Mouse (Mus musculus) C2C12 (cell line): ENCODE data around the gene Serpinf1. TPM values are rescaled to one million over a fixed set of nuclear protein-coding genes. Genes with fewer than 3 reads are reported as not detected.
A peak's percentile ranks its signal among the peaks of the same experiment; 100 is the strongest.

Experiments used
- H3K27me3 ChIP-seq: one replicate; pipeline ENCODE4 v1.6.1; 2011; ENCODE audit not compliant: control insufficient read depth, insufficient read depth, insufficient read length
- H3K36me3 ChIP-seq: one replicate; pipeline ENCODE4 v1.6.1; 2011; ENCODE audit not compliant: control insufficient read depth, insufficient read depth
- H3K4me3 ChIP-seq: one replicate; pipeline ENCODE4 v1.5.1; 2011; ENCODE audit warnings: mild to moderate bottlenecking, control low read depth; ENCODE audit not compliant: poor library complexity, insufficient read depth, severe bottlenecking
- H3K79me2 ChIP-seq: one replicate; pipeline ENCODE4 v1.6.1; 2011; ENCODE audit not compliant: control insufficient read depth, insufficient read depth
- H3K79me3 ChIP-seq: one replicate; pipeline ENCODE4 v1.6.1; 2011; ENCODE audit warnings: low read depth, control low read depth
- H3ac ChIP-seq: one replicate; pipeline ENCODE3; 2011; ENCODE audit warnings: low read depth; ENCODE audit not compliant: control insufficient read depth, insufficient read length
- CEBPB ChIP-seq: IDR thresholded peaks from one replicate; pipeline ENCODE4 v1.6.1; 2011; ENCODE audit warnings: low read depth, mild to moderate bottlenecking, control low read depth, moderate library complexity
- CTCF ChIP-seq: IDR thresholded peaks from one replicate; pipeline ENCODE4 v1.5.1; 2011; ENCODE audit not compliant: control insufficient read depth, insufficient read depth, insufficient read length
- FOSL1 ChIP-seq: IDR thresholded peaks from one replicate; pipeline ENCODE4 v1.8.0; 2011; ENCODE audit warnings: mild to moderate bottlenecking, low read length; ENCODE audit not compliant: poor library complexity, insufficient read depth, severe bottlenecking
- MAX ChIP-seq: IDR thresholded peaks from one replicate; pipeline ENCODE4 v1.6.1; 2011; ENCODE audit warnings: mild to moderate bottlenecking, control low read depth
- MYOD1 ChIP-seq: IDR thresholded peaks from one replicate; pipeline ENCODE4 v1.6.1; 2011; ENCODE audit warnings: low read depth; ENCODE audit not compliant: control insufficient read depth, insufficient read length
- MYOG ChIP-seq: IDR thresholded peaks from one replicate; pipeline ENCODE4 v1.6.1; 2011; ENCODE audit not compliant: control insufficient read depth, insufficient read length; ENCODE audit errors: extremely low read depth
- USF1 ChIP-seq: IDR thresholded peaks from one replicate; pipeline ENCODE4 v1.6.1; 2011; ENCODE audit warnings: low read depth, mild to moderate bottlenecking, control low read depth, moderate library complexity
- polyA plus RNA-seq: library from polyadenylated mRNA; unstranded; fragments of >200 nt; fragmentation: generic; extraction: Trizol; gene quantifications from one replicate; pipeline ENCODE4 v1.2.1, GENCODE M21; 2012; ENCODE audit warnings: missing spikeins

Serpinf1 gene
- polyA plus RNA-seq, 1 experiment, result 1,152 TPM

- Histone ChIP-seq H3K27me3 (no peaks in the 10 kb centered on the region), H3K4me3 (peak overlapping the region; percentile 99), H3K79me2 (peaks cover 39% of the 10 kb centered on the region), H3ac (peak overlapping the region; percentile 74), H3K79me3 (peaks cover 29% of the 10 kb centered on the region), H3K36me3 (peaks cover 37% of the 10 kb centered on the region)
- no peak for TF ChIP-seq CEBPB
- TF ChIP-seq MYOG, result no peak
- no peak for TF ChIP-seq MAX
- TF ChIP-seq USF1, result no peak
- TF ChIP-seq FOSL1, result no peak
- TF ChIP-seq MYOD1, result no peak
- no peak for TF ChIP-seq CTCF
Observed at GRCm38 (mm10) chr11:75462253-75462783, 39.8 kb upstream of the Serpinf1 start.

- H3K79me2 ChIP-seq, result peaks cover 39% of the 10 kb centered on the region
- peak overlapping the region; percentile 74 for H3ac ChIP-seq
- TF ChIP-seq MYOG (no peak), MYOD1 (no peak), CTCF (no peak), FOSL1 (no peak), MAX (no peak), USF1 (no peak), CEBPB (no peak)
- no peaks in the 10 kb centered on the region for H3K27me3 ChIP-seq
- peak overlapping the region; percentile 99 for H3K4me3 ChIP-seq
- peaks cover 37% of the 10 kb centered on the region for H3K36me3 ChIP-seq
- H3K79me3 ChIP-seq, result peaks cover 29% of the 10 kb centered on the region
Observed at GRCm38 (mm10) chr11:75461743-75462252, 39.3 kb upstream of the Serpinf1 start.

- TF ChIP-seq CEBPB (no peak), CTCF (no peak), MYOG (no peak), USF1 (peak; percentile 88), MYOD1 (no peak), FOSL1 (no peak), MAX (peak; percentile 14)
- H3K79me2 ChIP-seq, result peaks cover 39% of the 10 kb centered on the region
- H3ac ChIP-seq, result peak within 1 kb of the TSS; percentile 82
- H3K36me3 ChIP-seq, result peaks cover 30% of the 10 kb centered on the region
- H3K79me3 ChIP-seq, result peaks cover 29% of the 10 kb centered on the region
- H3K27me3 ChIP-seq, result no peaks in the 10 kb centered on the region
- H3K4me3 ChIP-seq, result peak within 1 kb of the TSS; percentile 99
Observed at GRCm38 (mm10) chr11:75460844-75461742, 38.6 kb upstream of the Serpinf1 start, which contains the start of gene Tlcd2. Gene Tlcd2 (plus strand): TSS chr11:75461715.

DNA sequence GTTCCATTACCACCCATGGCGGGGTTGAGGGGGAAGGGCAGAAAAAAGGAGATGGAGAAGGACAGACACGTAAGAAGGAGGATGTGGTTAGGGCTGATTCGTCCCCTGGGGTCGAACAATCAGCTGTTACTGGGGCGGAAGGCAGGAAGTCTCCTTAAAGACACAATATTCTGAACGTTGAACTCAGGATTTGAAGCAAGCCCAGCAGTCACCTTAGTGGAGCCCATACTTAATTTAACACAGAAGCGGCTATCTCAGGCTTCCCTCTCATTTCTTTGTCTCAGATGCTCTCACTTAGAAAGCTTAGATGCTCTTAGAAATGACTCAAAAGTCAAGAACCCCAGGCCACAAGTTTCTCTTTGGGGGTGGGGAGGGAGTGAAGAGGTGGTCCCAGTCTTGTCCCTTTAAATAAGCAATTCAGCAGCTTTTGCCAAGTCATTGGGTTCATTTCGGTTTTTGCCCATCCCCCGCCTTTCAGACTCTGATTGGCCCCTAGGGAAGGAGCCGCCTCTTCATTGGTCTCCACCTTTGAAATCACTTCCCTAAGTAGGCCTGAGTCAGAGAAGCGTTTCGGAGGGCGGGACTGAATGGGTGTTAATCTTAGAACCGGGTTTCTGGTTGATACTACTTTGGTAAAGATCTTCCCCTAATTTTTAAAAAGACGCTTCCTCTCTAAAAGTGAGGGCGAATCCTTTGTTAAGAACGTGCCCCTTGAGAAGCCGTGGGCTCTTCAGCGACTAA is 37.8 kb upstream of the Serpinf1 start:
- H3K4me3 ChIP-seq, result peak overlapping the region; percentile 69
- peak overlapping the region; percentile 82 for H3ac ChIP-seq
- H3K79me2 ChIP-seq, result peaks cover 37% of the 10 kb centered on the region
- peaks cover 25% of the 10 kb centered on the region for H3K79me3 ChIP-seq
- H3K27me3 ChIP-seq, result no peaks in the 10 kb centered on the region
- peaks cover 21% of the 10 kb centered on the region for H3K36me3 ChIP-seq
- TF ChIP-seq CTCF, result no peak
- TF ChIP-seq MAX, result peak; percentile 10
- TF ChIP-seq CEBPB, result no peak
- no peak for TF ChIP-seq MYOG
- TF ChIP-seq FOSL1, result no peak
- peak; percentile 87 for TF ChIP-seq MYOD1
- TF ChIP-seq USF1, result no peak

DNA sequence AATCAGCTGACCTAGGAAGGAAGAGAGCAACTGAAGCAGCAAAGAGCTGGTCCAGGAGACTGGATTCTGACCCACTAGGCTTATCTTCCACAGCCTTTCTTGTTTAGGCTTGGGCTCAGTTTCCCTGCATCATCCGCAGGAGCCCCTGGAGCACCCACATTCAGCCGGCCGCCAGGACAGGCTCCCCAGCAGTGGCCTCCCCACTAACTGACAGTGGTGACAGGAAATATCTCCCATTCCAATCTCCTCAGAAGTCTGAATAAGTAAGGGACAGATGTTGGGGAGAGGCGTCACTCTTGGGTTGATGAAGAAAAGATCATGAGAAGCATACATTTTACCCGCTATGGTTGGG is 37.2 kb upstream of the Serpinf1 start:
- H3K4me3 ChIP-seq, result peak overlapping the region; percentile 15
- peaks cover 16% of the 10 kb centered on the region for H3K36me3 ChIP-seq
- no peak for TF ChIP-seq USF1
- no peak for TF ChIP-seq CTCF
- TF ChIP-seq MYOG, result no peak
- no peak for TF ChIP-seq MYOD1
- TF ChIP-seq FOSL1, result no peak
- no peak for TF ChIP-seq MAX
- no peak for TF ChIP-seq CEBPB
- H3K79me3 ChIP-seq, result peaks cover 20% of the 10 kb centered on the region
- no peaks in the 10 kb centered on the region for H3K27me3 ChIP-seq
- H3K79me2 ChIP-seq, result peaks cover 31% of the 10 kb centered on the region
- H3ac ChIP-seq, result peak overlapping the region; percentile 44
